Mouse (Mus musculus): ENCODE results near the gene 1600014C10Rik.

Gene 1600014C10Rik

DNA sequence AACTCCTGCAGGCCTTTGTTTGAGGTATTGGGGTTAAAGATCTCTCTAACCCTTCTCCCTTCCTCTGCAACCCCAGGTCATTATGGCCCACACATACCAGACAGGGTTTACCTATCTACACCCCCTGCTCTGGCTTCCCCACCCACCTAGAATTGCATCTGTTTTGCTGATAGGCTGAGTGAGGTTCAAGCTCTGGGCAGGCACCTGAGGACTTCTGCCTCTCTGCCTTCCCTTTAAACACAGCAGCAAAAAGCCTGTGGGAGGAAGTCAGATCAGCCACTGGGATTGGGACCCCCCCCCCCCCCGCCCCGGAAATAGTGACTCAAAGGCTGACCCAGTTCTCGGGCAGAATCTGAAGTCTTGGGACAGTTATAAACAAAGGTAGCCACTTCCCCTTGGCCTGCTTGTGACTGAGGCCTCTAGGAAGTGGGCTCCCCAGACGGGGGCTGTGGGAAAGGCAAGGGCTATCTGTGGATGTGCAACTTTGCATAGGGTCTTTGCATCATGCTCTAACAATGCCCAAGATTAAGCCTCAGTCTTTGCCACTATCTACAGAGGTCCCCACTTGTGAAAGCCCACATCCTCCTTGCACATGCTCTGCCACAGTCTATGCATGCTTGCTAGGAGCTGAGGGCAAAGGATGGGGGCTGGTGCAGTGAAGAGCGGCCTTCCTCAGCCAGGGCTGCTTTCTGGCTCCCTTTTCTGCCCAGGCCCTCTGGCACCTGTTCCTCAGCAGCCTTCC lies 31.6 kb downstream of the 1600014C10Rik start:
- no peak for DNase-seq (ENCODE audit: inconsistent age in 2 of 2, low spot score in 1 of 2)

DNA sequence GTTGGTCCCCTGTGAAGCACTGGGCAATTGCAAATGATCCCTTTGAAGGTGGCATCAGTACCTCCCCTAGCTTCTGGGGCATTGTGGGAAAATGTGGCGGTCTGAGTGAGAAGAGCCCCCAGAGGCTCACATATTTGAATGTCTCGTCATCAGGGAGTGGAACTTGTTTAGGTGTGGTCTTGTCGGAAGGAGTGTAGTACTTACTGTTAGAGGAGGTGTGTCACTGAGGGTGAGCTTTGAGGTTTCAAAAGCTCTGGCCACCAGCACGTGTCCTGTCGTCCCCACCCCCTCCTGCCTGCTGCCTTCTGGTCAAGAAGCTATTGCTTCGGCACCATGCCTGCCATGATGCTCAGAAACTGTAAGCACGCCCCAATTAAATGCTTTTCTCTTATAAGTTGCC lies 32.3 kb downstream of the 1600014C10Rik start:
- DNase-seq (ENCODE audit: inconsistent age in 2 of 2, low spot score in 1 of 2), result no peak

DNA sequence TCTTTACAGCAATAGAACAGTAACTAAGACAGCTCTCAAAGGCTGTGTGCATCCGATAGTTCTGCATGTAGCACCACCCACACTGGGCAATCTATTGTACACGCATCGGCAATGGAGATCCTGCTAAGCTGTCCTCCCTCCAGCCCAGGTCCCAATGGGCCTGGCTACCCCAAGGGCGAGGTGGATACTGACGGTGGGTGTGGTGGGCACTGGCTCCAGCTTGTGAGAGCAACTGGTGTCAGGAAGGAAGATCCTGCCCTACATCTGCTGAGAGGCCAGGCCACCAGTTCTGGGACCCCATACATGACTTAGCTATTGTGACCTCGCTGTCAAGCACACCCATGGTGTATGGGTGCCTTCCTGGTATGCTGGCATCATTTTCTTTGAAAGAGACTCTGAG lies 32.7 kb downstream of the 1600014C10Rik start:
- no peak for DNase-seq (ENCODE audit: inconsistent age in 2 of 2, low spot score in 1 of 2)

DNA sequence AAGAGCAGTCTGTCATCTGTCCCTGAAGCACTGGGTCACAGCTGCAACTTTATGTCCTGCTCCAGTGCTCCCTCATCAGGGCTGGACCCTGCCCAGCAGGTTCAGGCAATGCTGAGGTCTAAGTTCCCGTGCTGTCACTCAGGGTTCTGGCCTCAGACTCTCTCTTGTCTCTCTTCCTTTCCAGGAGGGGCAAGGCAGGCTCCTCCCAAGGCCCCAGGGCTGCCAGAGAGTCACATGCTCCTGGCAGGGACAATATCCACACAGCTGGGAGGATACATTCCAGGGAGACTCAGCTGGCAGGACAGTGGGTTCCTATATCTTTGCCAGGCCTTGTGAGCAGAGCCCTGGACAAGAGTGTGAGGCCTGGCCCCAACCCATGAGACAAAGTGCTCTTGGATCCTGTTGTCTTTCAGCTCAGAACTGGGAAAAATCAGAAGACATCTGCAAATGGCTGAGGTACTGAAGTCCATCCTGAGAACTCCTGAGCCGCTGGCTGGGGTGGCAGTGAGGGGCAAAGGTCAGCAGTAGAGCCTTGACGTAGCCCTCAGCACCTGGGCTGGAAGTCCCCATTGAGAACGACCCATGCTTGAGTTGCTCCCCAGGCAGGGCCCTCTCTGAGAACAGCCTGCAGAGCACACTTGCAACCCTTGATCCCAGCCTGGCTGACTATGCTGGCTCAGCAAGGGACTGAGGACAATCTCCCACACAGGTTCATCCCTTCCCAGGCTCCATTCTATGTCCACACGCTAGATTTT lies 34.6 kb downstream of the 1600014C10Rik start:
- peak; percentile 83 to 90 for DNase-seq (ENCODE audit: inconsistent age in 2 of 2, low spot score in 1 of 2)

DNA sequence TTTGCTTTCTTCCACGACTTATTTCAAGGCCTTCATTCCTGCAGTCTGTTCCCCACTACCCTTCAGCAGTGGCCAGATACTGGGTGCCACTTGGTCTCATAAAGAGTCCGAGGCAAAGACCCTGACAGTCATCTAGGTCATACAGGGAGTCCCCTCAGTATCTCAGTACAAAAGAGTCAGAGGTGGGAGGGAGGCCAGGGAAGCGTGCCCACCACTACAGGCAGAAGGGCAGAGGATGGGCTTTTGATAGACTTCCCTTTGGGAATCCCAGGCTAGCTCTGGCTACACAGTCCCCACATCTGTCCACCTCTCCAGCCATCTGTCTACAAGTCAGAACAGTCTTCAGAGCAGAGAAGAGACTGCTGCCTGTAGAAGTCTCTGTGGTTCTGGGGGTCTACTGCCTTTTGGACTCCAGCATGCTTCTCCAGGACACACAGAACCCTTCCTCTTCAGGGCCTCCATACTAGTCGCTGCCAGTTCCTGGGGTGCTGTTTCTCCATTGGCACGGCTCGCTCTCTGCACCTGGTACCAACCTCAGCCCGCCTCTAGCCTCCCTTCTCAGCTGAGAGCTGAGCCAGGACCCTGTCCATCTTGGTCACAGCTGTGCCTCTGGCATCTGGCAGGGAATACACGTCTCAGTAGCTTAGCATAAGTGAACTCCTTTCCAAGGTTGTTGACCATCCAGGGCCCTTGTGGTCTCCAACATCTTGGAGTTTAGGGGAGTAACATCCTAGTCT lies 35.8 kb downstream of the 1600014C10Rik start:
- no peak for DNase-seq (ENCODE audit: inconsistent age in 2 of 2, low spot score in 1 of 2)

DNA sequence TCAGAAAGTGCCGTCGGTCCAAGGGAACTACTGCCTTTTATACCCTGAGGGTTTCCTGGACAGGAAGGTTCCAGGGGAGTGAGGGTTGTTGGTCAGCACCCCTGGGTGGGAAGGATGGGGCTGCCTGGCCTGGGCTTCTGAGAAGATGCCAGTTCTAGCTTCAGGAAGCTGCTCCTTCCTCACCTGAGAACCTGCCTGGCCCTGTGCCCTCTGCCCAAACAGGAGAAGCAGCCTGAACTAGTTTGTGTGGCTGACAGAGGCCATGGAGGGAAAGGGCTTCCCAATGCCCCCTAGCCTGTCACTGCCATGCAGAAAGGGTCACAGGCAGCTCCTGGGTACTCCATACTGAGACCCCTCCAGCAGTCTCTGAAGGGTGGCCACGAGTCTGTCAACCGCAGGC lies 36.5 kb downstream of the 1600014C10Rik start:
- no peak for DNase-seq (ENCODE audit: inconsistent age in 2 of 2, low spot score in 1 of 2)

DNA sequence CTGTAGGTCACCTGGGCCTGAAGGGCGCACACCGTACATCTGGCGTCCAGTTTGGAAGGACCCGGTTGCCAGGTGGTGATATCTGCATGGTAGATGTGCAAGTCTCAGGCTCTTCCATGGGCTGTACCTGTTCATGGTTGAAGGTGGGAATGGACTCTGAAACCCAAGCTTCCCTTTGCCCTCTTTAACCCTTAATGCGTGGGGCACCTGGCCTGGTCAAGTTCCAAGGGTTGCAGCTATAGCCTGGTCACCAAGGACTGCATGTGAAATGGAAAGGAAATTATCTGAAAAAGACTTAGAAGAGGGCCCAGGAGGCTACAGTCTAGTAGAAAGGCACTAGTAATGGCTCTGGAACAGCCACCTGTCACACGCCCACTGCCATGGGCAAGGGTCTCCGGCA lies 37.8 kb downstream of the 1600014C10Rik start:
- no peak for DNase-seq (ENCODE audit: inconsistent age in 2 of 2, low spot score in 1 of 2)

DNA sequence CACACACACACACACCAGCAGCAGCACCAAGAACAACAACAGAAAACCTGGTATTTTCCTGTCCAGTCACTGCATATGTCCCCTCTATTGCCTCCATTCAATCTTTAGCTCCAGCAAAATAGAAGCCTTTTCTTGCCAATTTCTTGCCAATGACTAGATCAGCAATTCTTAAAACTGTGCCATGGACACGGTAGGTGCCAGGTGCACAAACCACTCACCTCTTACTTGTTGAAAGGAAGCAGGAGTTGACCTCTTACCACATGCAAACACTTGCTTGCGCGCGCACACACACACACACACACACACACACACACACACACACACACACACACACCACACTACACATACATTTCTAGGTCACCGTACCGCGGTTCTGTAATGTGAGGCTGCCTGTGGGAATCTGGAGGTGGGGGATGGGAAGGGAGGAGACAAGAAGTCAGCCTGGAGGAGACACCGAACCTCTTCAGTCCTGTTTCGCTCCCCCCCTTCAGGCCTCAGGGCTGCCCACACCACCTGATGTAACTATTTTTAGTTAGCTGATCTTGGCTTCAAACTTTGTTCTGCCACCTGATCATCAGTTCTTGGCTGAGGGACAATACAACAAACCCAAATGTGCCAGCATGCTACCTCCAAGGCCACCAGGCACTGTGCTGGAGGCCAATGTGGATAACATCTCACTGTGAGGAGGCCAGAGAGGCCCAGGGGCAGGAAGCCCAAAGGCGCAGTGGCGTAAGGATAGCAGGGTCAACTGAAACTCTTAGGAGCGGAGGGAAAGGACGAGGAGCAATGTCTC lies 41.8 kb downstream of the 1600014C10Rik start:
- peak; percentile 48 to 80 for DNase-seq (ENCODE audit: inconsistent age in 2 of 2, low spot score in 1 of 2)

DNA sequence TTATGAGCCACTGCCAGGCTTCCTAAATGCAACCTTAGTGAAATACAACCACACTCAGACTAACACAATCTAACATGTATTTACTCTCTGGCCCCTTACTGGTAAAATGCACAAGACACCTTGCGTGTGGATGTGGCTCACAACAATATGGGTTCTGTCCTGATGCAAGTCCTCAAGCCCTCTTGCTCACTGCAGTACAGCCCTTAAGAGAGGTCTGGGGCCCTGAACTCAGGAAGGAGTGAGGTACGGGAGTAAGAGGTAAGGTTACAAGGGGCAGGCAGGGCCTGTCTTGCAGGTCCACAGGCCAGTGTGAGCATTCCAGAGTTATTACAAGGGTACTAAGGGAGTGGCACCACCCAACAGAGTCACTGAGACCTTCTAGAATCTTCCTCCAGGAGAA lies 43.2 kb downstream of the 1600014C10Rik start:
- DNase-seq (ENCODE audit: inconsistent age in 2 of 2, low spot score in 1 of 2), result no peak

DNA sequence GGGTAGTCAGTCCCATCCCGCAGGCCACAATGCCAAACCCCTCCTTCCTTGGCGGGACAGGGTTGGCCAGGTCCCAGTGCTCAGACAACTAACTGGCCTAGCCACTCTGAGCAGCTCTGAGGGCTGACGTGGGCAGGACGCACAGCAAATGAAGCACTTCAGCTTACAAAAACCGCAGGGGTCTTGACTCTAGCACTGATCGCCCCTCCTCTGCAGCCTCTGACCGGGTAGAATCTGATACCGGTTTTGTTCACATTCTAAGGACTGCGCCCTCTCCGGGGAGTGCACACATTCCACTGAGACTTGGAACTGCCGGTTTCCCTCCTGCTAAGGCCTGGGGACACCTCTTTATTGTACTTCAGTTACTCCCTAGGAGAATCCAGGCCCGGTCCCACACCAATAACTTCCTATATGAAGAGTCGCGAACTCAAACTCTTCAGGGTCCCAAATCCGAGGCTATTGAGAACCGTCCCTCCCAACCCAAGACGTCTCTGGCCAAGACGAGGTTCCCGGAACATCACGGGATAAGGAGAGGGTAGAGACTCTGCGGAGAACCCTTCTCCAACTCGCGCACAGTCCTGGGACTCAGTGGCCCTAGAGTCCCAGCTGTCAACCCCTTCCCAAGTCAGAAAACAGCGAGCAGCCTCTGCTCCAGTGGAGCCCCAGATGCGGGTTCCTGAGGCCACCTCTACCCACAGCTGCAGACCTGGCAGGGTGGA lies 44.3 kb downstream of the 1600014C10Rik start:
- peak; percentile 54 to 86 for DNase-seq (ENCODE audit: inconsistent age in 2 of 2, low spot score in 1 of 2)

DNA sequence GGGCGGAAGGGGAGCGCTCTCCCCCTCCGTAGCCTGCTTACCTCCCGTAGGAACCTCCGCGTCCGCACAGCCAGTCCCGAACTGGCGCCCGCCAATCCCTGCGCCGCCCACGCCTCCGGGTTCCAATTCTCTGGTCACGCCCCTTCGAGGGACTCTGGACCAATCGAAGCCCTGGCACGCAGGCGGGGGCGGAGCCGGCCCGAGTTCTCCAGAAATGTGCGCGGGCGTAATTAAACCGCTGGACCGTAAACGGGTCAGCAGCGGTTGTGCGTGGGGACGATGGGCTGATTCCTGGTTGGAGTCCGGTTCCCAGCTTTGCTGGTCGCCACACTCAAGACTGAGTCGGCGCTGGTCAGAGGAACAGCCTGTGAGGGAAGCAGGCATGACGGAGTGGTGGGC lies 44.9 kb downstream of the 1600014C10Rik start, which contains the start of gene Plekhf1:
Plekhf1 (minus strand) TSS at position 117 of the 399 bp plus-strand sequence.
- peak; percentile 92 to 97 for DNase-seq (ENCODE audit: inconsistent age in 2 of 2, low spot score in 1 of 2)

DNA sequence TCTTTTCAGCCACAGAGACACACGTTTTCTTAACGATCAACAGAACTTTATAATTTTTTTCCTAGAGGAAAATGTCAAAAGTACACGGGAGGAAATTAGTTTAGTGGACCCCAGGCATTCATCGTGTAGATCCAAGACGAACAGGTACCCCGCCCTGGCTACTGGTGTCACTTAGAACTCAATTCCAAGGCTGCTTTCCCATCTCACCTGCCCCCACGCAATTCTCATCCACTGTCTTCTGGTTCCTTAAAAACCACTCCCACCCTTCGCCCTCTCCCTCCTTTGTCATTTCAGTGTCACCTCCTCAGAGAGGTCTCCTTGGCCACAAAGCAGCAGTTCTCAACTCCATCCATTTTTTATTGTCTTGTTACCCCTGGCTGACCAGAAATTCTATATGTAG lies 45.3 kb downstream of the 1600014C10Rik start:
- DNase-seq (ENCODE audit: inconsistent age in 2 of 2, low spot score in 1 of 2), result no peak

DNA sequence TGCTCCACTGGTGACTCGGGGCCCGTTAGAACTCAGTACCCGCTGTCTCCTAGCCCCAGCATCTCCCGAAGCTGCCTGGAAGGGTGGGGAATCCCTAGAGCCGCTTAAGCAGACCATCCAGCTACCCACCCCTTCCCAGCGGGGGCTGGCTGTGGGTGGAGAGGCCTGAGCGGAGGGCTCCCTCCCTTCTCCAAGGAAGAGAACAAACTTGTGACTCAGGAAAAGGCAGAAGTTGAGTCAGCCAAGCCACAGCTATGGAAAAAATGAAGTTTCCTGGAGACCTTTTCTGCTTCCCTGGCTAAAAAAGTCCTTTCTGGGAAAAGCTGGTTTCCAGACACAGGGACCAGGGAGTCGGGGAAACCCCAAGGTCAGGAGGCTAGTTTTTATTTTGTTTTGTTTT lies 47.3 kb downstream of the 1600014C10Rik start:
- peak; percentile 22 to 51 for DNase-seq (ENCODE audit: inconsistent age in 2 of 2, low spot score in 1 of 2)

DNA sequence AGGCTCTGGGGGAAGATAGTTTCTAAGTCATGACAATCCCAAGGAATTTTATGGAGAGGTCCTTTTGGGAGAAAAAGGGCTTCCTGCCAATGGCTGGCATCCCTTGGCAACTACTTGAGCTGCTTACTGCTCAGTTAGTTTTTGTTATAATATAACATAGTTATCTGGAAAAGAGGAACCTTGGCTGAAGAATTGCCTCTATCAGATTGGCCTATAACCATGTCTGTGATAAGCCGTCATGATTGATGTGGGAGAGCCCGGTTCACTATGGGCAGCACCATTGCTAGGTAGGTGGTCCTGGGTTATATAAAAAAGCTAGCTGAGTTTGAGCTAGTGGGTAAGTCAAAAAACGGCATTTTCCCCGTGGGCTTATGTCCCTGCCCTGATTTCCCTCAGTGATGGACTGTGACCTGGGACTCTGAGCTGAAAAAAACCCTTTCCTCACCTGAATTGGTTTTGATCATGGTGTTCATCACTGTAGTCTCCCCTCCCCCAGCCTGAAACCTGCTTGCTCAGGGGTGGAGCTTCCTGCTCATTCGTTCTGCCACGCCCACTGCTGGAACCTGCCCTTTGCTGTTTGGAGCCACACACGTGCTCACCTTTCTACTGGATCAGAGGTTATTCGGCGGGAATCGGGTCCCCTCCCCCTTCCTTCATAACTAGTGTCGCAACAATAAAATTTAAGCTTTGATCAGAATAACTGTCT lies 53.5 kb downstream of the 1600014C10Rik start:
- DNase-seq (ENCODE audit: inconsistent age in 2 of 2, low spot score in 1 of 2), result no peak

DNA sequence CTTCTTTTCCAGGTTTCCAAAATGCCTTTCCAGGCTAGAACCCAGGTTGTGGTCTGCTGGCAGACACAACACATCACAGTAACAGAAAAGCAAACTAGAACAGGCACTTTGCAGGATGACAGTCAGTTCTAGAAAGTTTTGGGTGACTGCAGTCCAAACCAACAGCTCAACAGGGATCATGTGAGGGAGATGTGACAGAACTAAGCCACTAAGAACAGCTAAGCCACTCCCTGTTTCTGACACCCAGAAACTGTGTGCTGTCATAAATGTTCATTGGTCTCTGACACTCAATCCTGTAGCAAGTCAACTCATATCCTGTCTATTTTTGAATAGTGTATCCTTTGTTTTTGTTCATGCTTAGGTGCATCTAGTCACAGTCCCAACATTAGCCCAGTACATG lies 54.1 kb downstream of the 1600014C10Rik start:
- no peak for DNase-seq (ENCODE audit: inconsistent age in 2 of 2, low spot score in 1 of 2)

DNA sequence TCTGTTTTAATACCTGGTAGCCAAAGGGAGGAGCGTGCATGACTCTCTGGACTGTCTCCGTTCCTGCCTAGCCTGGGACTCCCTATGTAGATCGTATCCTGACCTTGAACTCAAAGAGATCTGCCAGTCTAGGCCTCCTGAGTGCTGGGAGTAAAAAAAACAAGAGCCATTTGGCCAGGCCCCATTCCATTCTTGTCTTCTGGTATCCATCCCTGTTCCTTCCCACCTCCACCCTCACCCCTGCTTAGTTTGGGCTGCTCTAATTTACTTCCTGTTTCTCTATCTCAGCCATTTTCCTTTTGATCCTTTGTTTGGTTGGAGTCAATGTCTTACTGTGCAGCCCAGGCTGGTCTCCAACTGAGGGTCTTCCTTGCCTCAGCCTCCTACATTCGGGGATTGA lies 59.4 kb downstream of the 1600014C10Rik start:
- DNase-seq (ENCODE audit: inconsistent age in 2 of 2, low spot score in 1 of 2), result no peak
